Mouse (Mus musculus): ENCODE results near the gene Nr0b2. TPM values are rescaled to one million over a fixed set of nuclear protein-coding genes. Genes with fewer than 3 reads are reported as not detected.
"Not testable (repeated sequence)": the region's sequence is repeated elsewhere in the genome, so short reads cannot be mapped to it uniquely, and the experiment has no call there.

The Nr0b2 gene
- polyA plus RNA-seq (2012; rRNA removed) = 0.36 and 0.54 TPM in 2 replicates

DNA sequence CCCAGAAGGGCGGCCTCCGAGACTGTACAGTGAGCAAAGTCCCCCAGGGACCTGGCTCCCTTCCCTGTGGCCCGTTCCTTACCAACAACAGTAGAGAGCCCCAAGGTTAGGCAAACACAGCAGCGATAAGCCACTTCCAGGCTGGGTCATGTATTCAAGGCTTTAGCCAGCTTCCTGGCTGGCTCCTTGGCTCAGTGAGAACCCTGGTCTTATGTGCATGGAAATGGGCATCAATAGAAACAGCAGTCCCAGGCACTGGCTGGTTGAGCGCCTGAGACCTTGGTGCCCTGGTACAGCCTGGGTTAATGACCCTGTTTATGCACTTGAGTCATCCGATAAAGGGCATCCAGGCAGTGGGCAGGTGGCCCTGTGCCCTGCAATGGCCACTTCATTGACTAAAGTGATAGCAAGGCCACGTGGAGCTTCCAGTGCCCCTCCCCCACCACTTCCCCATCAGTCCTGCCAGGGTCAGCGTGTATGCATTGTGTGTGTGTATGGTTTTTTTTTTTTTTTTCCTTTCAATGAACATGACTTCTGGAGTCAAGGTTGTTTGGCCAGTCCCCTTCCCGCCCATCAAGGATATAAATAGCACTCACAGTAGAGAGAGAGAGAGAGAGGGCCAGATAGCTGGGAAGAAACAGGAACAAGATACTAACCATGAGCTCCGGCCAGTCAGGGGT is at the start of gene Nr0b2:
Nr0b2 (plus strand) TSS at position 609 of the 680 bp plus-strand sequence.
- no peak within 1 kb of the TSS for H3K4me3 ChIP-seq (replicated peaks; ENCODE audit: extremely low read depth, low read depth, low read length)

DNA sequence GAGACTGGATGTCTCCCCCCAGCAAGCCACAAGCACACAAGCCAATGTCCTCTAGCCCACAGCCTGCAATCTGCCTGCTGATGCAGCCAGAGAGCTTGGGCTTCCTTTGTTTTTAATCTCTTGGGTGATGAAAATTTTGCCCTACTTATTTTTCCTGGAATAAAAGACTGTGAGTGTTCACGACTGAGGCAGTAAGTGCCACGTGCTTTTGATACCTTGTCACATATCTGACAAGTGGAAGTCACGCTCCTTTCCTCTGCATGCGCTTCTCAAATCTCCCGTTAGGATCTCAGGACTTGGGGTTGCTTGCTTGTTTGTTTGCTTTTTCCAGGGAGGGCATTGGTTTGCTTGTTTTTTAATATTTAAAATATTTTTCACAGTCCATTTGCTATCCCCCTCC is 48.9 kb upstream of the Nr0b2 start:
- no peak for DNase-seq

More for the DNA sequence above, at the start of gene Nr0b2:
- TF ChIP-seq POLR2A (IDR thresholded peaks at IDR 0.05; ENCODE audit: borderline replicate concordance, extremely low read depth, low read depth, low read length) = no peak
- TF ChIP-seq CTCF (IDR thresholded peaks at IDR 0.05; ENCODE audit: insufficient read depth, low read length) = no peak
- WGBS = 44% methylated on average over 10 of the region's 10 CpGs
- DNase-seq = no peak
- H3K4me1 ChIP-seq (ENCODE audit: control insufficient read depth, insufficient read depth, low read length) = no peaks in the 10 kb centered on the region

GRCm38 (mm10) chr4:133504755-133505485 is 48.3 kb upstream of the Nr0b2 start:
- no peak for TF ChIP-seq POLR2A (IDR thresholded peaks at IDR 0.05; ENCODE audit: borderline replicate concordance, extremely low read depth, low read depth, low read length)
- TF ChIP-seq CTCF (IDR thresholded peaks at IDR 0.05; ENCODE audit: insufficient read depth, low read length) = no peak
- no peak for DNase-seq
- Histone ChIP-seq H3K4me3 (replicated peaks; ENCODE audit: extremely low read depth, low read depth, low read length) (no peak overlapping the region), H3K4me1 (ENCODE audit: control insufficient read depth, insufficient read depth, low read length) (no peaks in the 10 kb centered on the region)
- 42% methylated on average over 9 of the region's 9 CpGs for WGBS

More for the DNA sequence above, 48.9 kb upstream of the Nr0b2 start:
- TF ChIP-seq CTCF (IDR thresholded peaks at IDR 0.05; ENCODE audit: insufficient read depth, low read length) (no peak), POLR2A (IDR thresholded peaks at IDR 0.05; ENCODE audit: borderline replicate concordance, extremely low read depth, low read depth, low read length) (no peak)
- Histone ChIP-seq H3K4me1 (ENCODE audit: control insufficient read depth, insufficient read depth, low read length) (no peaks in the 10 kb centered on the region), H3K4me3 (replicated peaks; ENCODE audit: extremely low read depth, low read depth, low read length) (no peak overlapping the region)
- WGBS = 32% methylated on average over 5 of the region's 5 CpGs

GRCm38 (mm10) chr4:133506573-133506972 is 46.6 kb upstream of the Nr0b2 start:
- DNase-seq = no peak
- WGBS = 61% methylated on average over 5 of the region's 5 CpGs
- H3K4me3 ChIP-seq (replicated peaks; ENCODE audit: extremely low read depth, low read depth, low read length) = no peak overlapping the region
- H3K4me1 ChIP-seq (ENCODE audit: control insufficient read depth, insufficient read depth, low read length) = no peaks in the 10 kb centered on the region
- TF ChIP-seq POLR2A (IDR thresholded peaks at IDR 0.05; ENCODE audit: borderline replicate concordance, extremely low read depth, low read depth, low read length) (no peak), CTCF (IDR thresholded peaks at IDR 0.05; ENCODE audit: insufficient read depth, low read length) (no peak)

DNA sequence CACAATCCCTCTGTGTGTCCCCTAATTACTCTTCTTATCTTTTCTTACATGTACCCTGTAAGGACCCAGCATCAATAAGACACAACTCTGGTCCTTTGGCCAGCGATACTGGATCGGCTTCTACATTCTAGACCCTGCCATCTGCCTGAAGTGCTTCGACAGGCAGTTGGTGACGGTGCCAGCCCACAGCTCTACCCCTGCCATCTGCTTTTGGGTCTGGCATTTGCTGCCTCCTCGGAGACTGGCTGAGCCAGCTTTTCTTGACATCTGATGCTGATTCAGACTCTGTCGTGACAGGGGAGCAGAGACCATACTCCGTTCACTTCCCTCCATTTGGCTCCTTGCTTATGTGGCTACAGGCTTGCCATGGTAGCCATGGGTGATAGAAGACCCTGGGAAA is 44.2 kb upstream of the Nr0b2 start:
- Histone ChIP-seq H3K4me3 (replicated peaks; ENCODE audit: extremely low read depth, low read depth, low read length) (no peak overlapping the region), H3K4me1 (ENCODE audit: control insufficient read depth, insufficient read depth, low read length) (no peaks in the 10 kb centered on the region)
- no peak for DNase-seq
- TF ChIP-seq CTCF (IDR thresholded peaks at IDR 0.05; ENCODE audit: insufficient read depth, low read length) (no peak), POLR2A (IDR thresholded peaks at IDR 0.05; ENCODE audit: borderline replicate concordance, extremely low read depth, low read depth, low read length) (no peak)
- 80% methylated on average over 7 of the region's 7 CpGs for WGBS

- H3K4me3 ChIP-seq (replicated peaks; ENCODE audit: extremely low read depth, low read depth, low read length) = no peak overlapping the region
- DNase-seq = no peak
- 74% methylated on average over 5 of the region's 5 CpGs for WGBS
- H3K4me1 ChIP-seq (ENCODE audit: control insufficient read depth, insufficient read depth, low read length) = no peaks in the 10 kb centered on the region
- TF ChIP-seq CTCF (IDR thresholded peaks at IDR 0.05; ENCODE audit: insufficient read depth, low read length) = no peak
- no peak for TF ChIP-seq POLR2A (IDR thresholded peaks at IDR 0.05; ENCODE audit: borderline replicate concordance, extremely low read depth, low read depth, low read length)
Measured at GRCm38 (mm10) chr4:133511050-133511449, 42.1 kb upstream of the Nr0b2 start.

DNA sequence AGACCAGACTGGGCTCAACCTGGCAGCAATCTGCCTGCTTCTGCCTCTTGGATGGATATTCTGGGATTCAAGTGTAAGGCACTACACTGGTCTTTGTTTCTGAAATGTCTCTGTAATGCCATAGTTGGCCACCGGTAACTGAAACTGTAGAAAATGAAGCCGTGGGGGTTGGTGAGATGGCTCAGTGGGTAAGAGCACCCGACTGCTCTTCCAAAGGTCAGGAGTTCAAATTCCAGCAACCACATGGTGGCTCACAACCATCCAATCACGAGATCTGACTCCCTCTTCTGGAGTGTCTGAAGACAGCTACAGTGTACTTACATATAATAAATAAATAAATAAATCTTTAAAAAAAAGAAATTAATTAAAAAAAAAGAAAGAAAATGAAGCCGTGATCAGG is 40.7 kb upstream of the Nr0b2 start:
- whole genome bisulfite sequencing = 47% methylated on average over 5 of the region's 5 CpGs
- H3K4me3 ChIP-seq (replicated peaks; ENCODE audit: extremely low read depth, low read depth, low read length); H3K4me1 ChIP-seq (ENCODE audit: control insufficient read depth, insufficient read depth, low read length); DNase-seq: not testable (repeated sequence)

DNA sequence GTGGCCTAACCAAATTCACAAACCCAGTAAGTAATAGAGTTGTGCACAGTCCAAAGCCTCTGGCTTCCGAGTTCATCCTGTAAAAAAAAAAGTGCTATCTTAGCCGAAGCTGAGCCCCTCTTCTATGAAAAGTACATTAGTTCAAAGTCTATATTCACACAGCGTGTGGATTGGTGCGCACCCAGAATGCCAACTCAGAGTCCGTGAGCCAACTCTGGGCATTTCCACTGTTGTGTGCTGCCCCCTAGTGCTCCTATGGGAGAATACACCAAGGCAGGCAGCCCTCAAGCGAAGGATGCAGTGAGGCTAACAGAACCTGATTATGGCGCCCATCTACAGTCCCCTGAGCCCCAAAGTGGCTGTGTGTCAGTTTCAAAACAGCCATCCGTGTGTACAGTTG is 40.2 kb upstream of the Nr0b2 start:
- TF ChIP-seq POLR2A (IDR thresholded peaks at IDR 0.05; ENCODE audit: borderline replicate concordance, extremely low read depth, low read depth, low read length) (no peak), CTCF (IDR thresholded peaks at IDR 0.05; ENCODE audit: insufficient read depth, low read length) (peak; percentile 95)
- 8% methylated on average over 8 of the region's 8 CpGs for WGBS
- Histone ChIP-seq H3K4me1 (ENCODE audit: control insufficient read depth, insufficient read depth, low read length) (no peaks in the 10 kb centered on the region), H3K4me3 (replicated peaks; ENCODE audit: extremely low read depth, low read depth, low read length) (no peak overlapping the region)
- peak; percentile 66 for DNase-seq

GRCm38 (mm10) chr4:133518601-133519368 is 34.4 kb upstream of the Nr0b2 start, which contains the start of gene Kdf1:
TSS of gene Kdf1 (plus strand) at chr4:133518963.
- peak; percentile 76 for DNase-seq
- no peak for TF ChIP-seq CTCF (IDR thresholded peaks at IDR 0.05; ENCODE audit: insufficient read depth, low read length)
- no peak for TF ChIP-seq POLR2A (IDR thresholded peaks at IDR 0.05; ENCODE audit: borderline replicate concordance, extremely low read depth, low read depth, low read length)
- Histone ChIP-seq H3K4me1 (ENCODE audit: control insufficient read depth, insufficient read depth, low read length) (no peaks in the 10 kb centered on the region), H3K4me3 (replicated peaks; ENCODE audit: extremely low read depth, low read depth, low read length) (peak within 1 kb of the TSS; percentile 49)
- 4% methylated on average over 69 of the region's 69 CpGs for WGBS
